Mouse (Mus musculus): ENCODE measurements at regions not wholly inside any gene's neighbourhood (a gene's known extent, or its start where the extent isn't known, plus 50 kb on each side); places are given as distances from the start of the nearest gene placed in this dataset.

GRCm38 (mm10) chr4:64575901-64576300 is 529.1 kb upstream of the Tnc start:
- H3K9me3 ChIP-seq (ENCODE audit: low read length), result no peaks in the 10 kb centered on the region
- no peak overlapping the region for H3K4me2 ChIP-seq (ENCODE audit: low read depth, low read length, poor library complexity, severe bottlenecking)
- H3K9ac ChIP-seq (replicated peaks; ENCODE audit: low read length, poor library complexity, severe bottlenecking), result no peak overlapping the region
- H3K36me3 ChIP-seq (ENCODE audit: insufficient read depth, low read length), result no peaks in the 10 kb centered on the region
- no peak for DNase-seq (ENCODE audit: low spot score)
- ATAC-seq (ENCODE audit: low FRiP score), result no peak
- no peaks in the 10 kb centered on the region for H3K27me3 ChIP-seq (ENCODE audit: insufficient read depth, low read length)
- TF ChIP-seq CTCF (IDR thresholded peaks at IDR 0.05), result no peak
- no peak overlapping the region for H3K4me3 ChIP-seq (ENCODE audit: low read depth, low read length)
- H3K27ac ChIP-seq (ENCODE audit: low read depth, low read length), result no peak overlapping the region
- H3K4me1 ChIP-seq (ENCODE audit: insufficient read depth, low read length), result no peaks in the 10 kb centered on the region
- 39% methylated on average over 1 of the region's 1 CpGs for WGBS

- no peak for TF ChIP-seq CTCF (IDR thresholded peaks at IDR 0.05)
- no peak overlapping the region for H3K4me3 ChIP-seq (ENCODE audit: low read depth, low read length)
- H3K9ac ChIP-seq (replicated peaks; ENCODE audit: low read length, poor library complexity, severe bottlenecking), result no peak overlapping the region
- H3K4me1 ChIP-seq (ENCODE audit: insufficient read depth, low read length), result no peaks in the 10 kb centered on the region
- no peaks in the 10 kb centered on the region for H3K36me3 ChIP-seq (ENCODE audit: insufficient read depth, low read length)
- no peaks in the 10 kb centered on the region for H3K27me3 ChIP-seq (ENCODE audit: insufficient read depth, low read length)
- H3K27ac ChIP-seq (ENCODE audit: low read depth, low read length), result no peak overlapping the region
- H3K4me2 ChIP-seq (ENCODE audit: low read depth, low read length, poor library complexity, severe bottlenecking), result no peak overlapping the region
- DNase-seq (ENCODE audit: low spot score) (peak; percentile 13), ATAC-seq (ENCODE audit: low FRiP score) (no peak)
- no peaks in the 10 kb centered on the region for H3K9me3 ChIP-seq (ENCODE audit: low read length)
- WGBS, result 73% methylated on average over 8 of the region's 8 CpGs
Observed at GRCm38 (mm10) chr4:64595014-64595599, 528.9 kb upstream of the Pappa start.

- H3K4me3 ChIP-seq (ENCODE audit: low read depth, low read length), result no peak overlapping the region
- no peak overlapping the region for H3K4me2 ChIP-seq (ENCODE audit: low read depth, low read length, poor library complexity, severe bottlenecking)
- ATAC-seq (ENCODE audit: low FRiP score) (no peak), DNase-seq (ENCODE audit: low spot score) (no peak)
- no peak for TF ChIP-seq CTCF (IDR thresholded peaks at IDR 0.05)
- no peak overlapping the region for H3K27ac ChIP-seq (ENCODE audit: low read depth, low read length)
- H3K9ac ChIP-seq (replicated peaks; ENCODE audit: low read length, poor library complexity, severe bottlenecking), result no peak overlapping the region
- H3K9me3 ChIP-seq (ENCODE audit: low read length), result no peaks in the 10 kb centered on the region
- H3K27me3 ChIP-seq (ENCODE audit: insufficient read depth, low read length), result no peaks in the 10 kb centered on the region
- H3K4me1 ChIP-seq (ENCODE audit: insufficient read depth, low read length), result no peaks in the 10 kb centered on the region
- no peaks in the 10 kb centered on the region for H3K36me3 ChIP-seq (ENCODE audit: insufficient read depth, low read length)
Observed at GRCm38 (mm10) chr4:64598465-64598864, 525.5 kb upstream of the Pappa start.

GRCm38 (mm10) chr4:64599222-64599621 is 524.8 kb upstream of the Pappa start:
- no peaks in the 10 kb centered on the region for H3K4me1 ChIP-seq (ENCODE audit: insufficient read depth, low read length)
- DNase-seq (ENCODE audit: low spot score) (no peak), ATAC-seq (ENCODE audit: low FRiP score) (no peak)
- no peak overlapping the region for H3K4me2 ChIP-seq (ENCODE audit: low read depth, low read length, poor library complexity, severe bottlenecking)
- H3K27me3 ChIP-seq (ENCODE audit: insufficient read depth, low read length), result no peaks in the 10 kb centered on the region
- H3K4me3 ChIP-seq (ENCODE audit: low read depth, low read length), result no peak overlapping the region
- no peaks in the 10 kb centered on the region for H3K36me3 ChIP-seq (ENCODE audit: insufficient read depth, low read length)
- H3K9me3 ChIP-seq (ENCODE audit: low read length), result no peaks in the 10 kb centered on the region
- 89% methylated on average over 4 of the region's 4 CpGs for WGBS
- no peak for TF ChIP-seq CTCF (IDR thresholded peaks at IDR 0.05)
- no peak overlapping the region for H3K27ac ChIP-seq (ENCODE audit: low read depth, low read length)
- H3K9ac ChIP-seq (replicated peaks; ENCODE audit: low read length, poor library complexity, severe bottlenecking), result no peak overlapping the region

- H3K9ac ChIP-seq (replicated peaks; ENCODE audit: low read length, poor library complexity, severe bottlenecking), result no peak overlapping the region
- DNase-seq (ENCODE audit: low spot score), result no peak
- H3K36me3 ChIP-seq (ENCODE audit: insufficient read depth, low read length), result no peaks in the 10 kb centered on the region
- TF ChIP-seq CTCF (IDR thresholded peaks at IDR 0.05), result no peak
- no peak overlapping the region for H3K27ac ChIP-seq (ENCODE audit: low read depth, low read length)
- H3K4me3 ChIP-seq (ENCODE audit: low read depth, low read length), result no peak overlapping the region
- H3K4me2 ChIP-seq (ENCODE audit: low read depth, low read length, poor library complexity, severe bottlenecking), result no peak overlapping the region
- H3K4me1 ChIP-seq (ENCODE audit: insufficient read depth, low read length), result no peaks in the 10 kb centered on the region
- H3K27me3 ChIP-seq (ENCODE audit: insufficient read depth, low read length), result no peaks in the 10 kb centered on the region
- no peak for ATAC-seq (ENCODE audit: low FRiP score)
- no peaks in the 10 kb centered on the region for H3K9me3 ChIP-seq (ENCODE audit: low read length)
Observed at GRCm38 (mm10) chr4:64622771-64623170, 501.2 kb upstream of the Pappa start.

GRCm38 (mm10) chr4:64632189-64632588 is 491.8 kb upstream of the Pappa start:
- H3K27me3 ChIP-seq (ENCODE audit: insufficient read depth, low read length), result no peaks in the 10 kb centered on the region
- H3K9me3 ChIP-seq (ENCODE audit: low read length), result no peaks in the 10 kb centered on the region
- no peak for TF ChIP-seq CTCF (IDR thresholded peaks at IDR 0.05)
- DNase-seq (ENCODE audit: low spot score) (no peak), ATAC-seq (ENCODE audit: low FRiP score) (no peak)
- 75% methylated on average over 1 of the region's 1 CpGs for WGBS
- no peak overlapping the region for H3K4me3 ChIP-seq (ENCODE audit: low read depth, low read length)
- H3K4me2 ChIP-seq (ENCODE audit: low read depth, low read length, poor library complexity, severe bottlenecking), result no peak overlapping the region
- H3K9ac ChIP-seq (replicated peaks; ENCODE audit: low read length, poor library complexity, severe bottlenecking), result no peak overlapping the region
- H3K4me1 ChIP-seq (ENCODE audit: insufficient read depth, low read length), result no peaks in the 10 kb centered on the region
- no peak overlapping the region for H3K27ac ChIP-seq (ENCODE audit: low read depth, low read length)
- no peaks in the 10 kb centered on the region for H3K36me3 ChIP-seq (ENCODE audit: insufficient read depth, low read length)
